Mouse (Mus musculus): Measurements from ENCODE around the gene Ctnna2.

- no peak for TF ChIP-seq POLR2A (IDR thresholded peaks at IDR 0.05; ENCODE audit: low read depth, low read length)
- TF ChIP-seq CTCF (IDR thresholded peaks at IDR 0.05; ENCODE audit: extremely low read depth, insufficient read length, insufficient replicate concordance, low read depth, low read length): no peak
These were observed 968.5 kb downstream of the Ctnna2 start for GRCm38 (mm10) chr6:77011001-77011400.

All from small intestine, adult 2 months (tissue).